Mouse (Mus musculus) adrenal gland, adult 2 months (tissue): ENCODE results near the gene Adamts16. TPM values are rescaled to one million over a fixed set of nuclear protein-coding genes. Genes with fewer than 3 reads are reported as not detected.

Experiments
- DNase-seq: peaks from one replicate; pipeline ENCODE4 v3.0.0; 2021
- polyA plus RNA-seq: library from polyadenylated mRNA; depleted of rRNA; stranded (reverse); fragments of >200 nt; gene quantifications from 2 replicates; pipeline ENCODE4 v1.2.3, GENCODE M21; 2012
- total RNA-seq, 2 experiments: library from RNA; stranded (reverse); gene quantifications; 2 replicates each; pipeline ENCODE4 v1.2.3; 2021

Gene Adamts16
- total and polyA plus RNA-seq, 3 experiments: 0.17 to 0.46 (median 0.29) TPM

GRCm38 (mm10) chr13:70762586-70762985 lies 79.0 kb downstream of the Adamts16 start:
- DNase-seq: no peak

GRCm38 (mm10) chr13:70761312-70761711 lies 80.3 kb downstream of the Adamts16 start:
- no peak for DNase-seq

- DNase-seq: no peak
Observed at GRCm38 (mm10) chr13:70760186-70760585, 81.4 kb downstream of the Adamts16 start.

GRCm38 (mm10) chr13:70746294-70747008 lies 95.2 kb downstream of the Adamts16 start:
- no peak for DNase-seq

GRCm38 (mm10) chr13:70744416-70745038 lies 97.1 kb downstream of the Adamts16 start:
- DNase-seq: no peak

- DNase-seq: no peak
Observed at GRCm38 (mm10) chr13:70742693-70743092, 98.9 kb downstream of the Adamts16 start.

GRCm38 (mm10) chr13:70740281-70741240 lies 101.0 kb downstream of the Adamts16 start:
- DNase-seq: no peak

GRCm38 (mm10) chr13:70738781-70739180 lies 102.8 kb downstream of the Adamts16 start:
- no peak for DNase-seq

- no peak for DNase-seq
Observed at GRCm38 (mm10) chr13:70736409-70736808, 105.2 kb downstream of the Adamts16 start.

GRCm38 (mm10) chr13:70734640-70735039 lies 107.0 kb downstream of the Adamts16 start:
- DNase-seq: no peak

GRCm38 (mm10) chr13:70733911-70734310 lies 107.7 kb downstream of the Adamts16 start:
- DNase-seq: no peak

- no peak for DNase-seq
Observed at GRCm38 (mm10) chr13:70733206-70733605, 108.4 kb downstream of the Adamts16 start.

GRCm38 (mm10) chr13:70732781-70733180 lies 108.8 kb downstream of the Adamts16 start:
- no peak for DNase-seq

- no peak for DNase-seq
Observed at GRCm38 (mm10) chr13:70731349-70731748, 110.3 kb downstream of the Adamts16 start.

GRCm38 (mm10) chr13:70729996-70730395 lies 111.6 kb downstream of the Adamts16 start:
- DNase-seq: no peak

- no peak for DNase-seq
Observed at GRCm38 (mm10) chr13:70726249-70726648, 115.4 kb downstream of the Adamts16 start.

- no peak for DNase-seq
Observed at GRCm38 (mm10) chr13:70724635-70725034, 117.0 kb downstream of the Adamts16 start.

- DNase-seq: no peak
Observed at GRCm38 (mm10) chr13:70724108-70724622, 117.4 kb downstream of the Adamts16 start.

GRCm38 (mm10) chr13:70719994-70720393 lies 121.6 kb downstream of the Adamts16 start:
- DNase-seq: no peak

GRCm38 (mm10) chr13:70718814-70719213 lies 122.8 kb downstream of the Adamts16 start:
- DNase-seq: no peak

- DNase-seq: no peak
Observed at GRCm38 (mm10) chr13:70716022-70716421, 125.6 kb downstream of the Adamts16 start.

- DNase-seq: no peak
Observed at GRCm38 (mm10) chr13:70714081-70714775, 127.4 kb downstream of the Adamts16 start.
